Mouse (Mus musculus) cerebellum, postnatal 25 days (tissue): ENCODE measurements at regions not wholly inside any gene's neighbourhood (a gene's known extent, or its start where the extent isn't known, plus 50 kb on each side); places are given as distances from the start of the nearest gene placed in this dataset.
"Not testable (repeated sequence)": the region's sequence is repeated elsewhere in the genome, so short reads cannot be mapped to it uniquely, and the experiment has no call there.

Experiments used
- DNase-seq, 2 experiments: peaks; one replicate each; pipeline ENCODE4 v3.0.0; 2021; ENCODE audit warnings: mixed read lengths in 2 of 2

DNA sequence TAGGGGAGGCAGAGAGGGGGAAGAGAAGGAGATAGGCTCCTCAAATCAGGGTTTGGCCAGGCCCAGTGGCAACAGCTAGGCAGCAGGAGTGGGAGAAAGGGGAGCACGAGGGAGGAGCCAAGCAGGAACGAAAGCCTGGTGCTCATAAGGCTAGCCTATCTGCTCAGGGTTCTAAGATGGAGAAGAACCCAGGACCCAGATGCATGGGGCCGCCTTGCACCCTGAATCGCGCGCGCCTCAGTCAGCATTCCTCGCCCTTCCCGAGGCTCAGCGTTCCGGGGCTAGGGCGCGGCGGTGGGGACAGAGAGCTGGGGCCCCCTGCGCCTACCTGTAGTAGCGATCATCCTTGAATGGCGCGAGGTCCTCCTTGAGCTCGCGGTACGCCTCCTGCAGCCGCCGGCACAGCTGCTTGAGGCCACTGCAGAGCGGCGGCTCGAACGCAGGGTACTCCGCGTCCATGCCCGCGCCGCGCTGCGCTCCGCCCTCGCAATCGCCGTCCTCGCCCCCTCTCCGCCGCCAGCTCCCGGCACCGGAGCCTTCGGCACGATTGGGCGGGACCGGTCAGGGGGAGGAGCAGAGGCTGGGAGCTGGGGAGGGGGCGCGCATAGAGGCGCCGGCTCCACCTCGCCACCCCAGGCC lies 60.1 kb downstream of the Dynlt1b start:
- peak; percentile 75 to 82 for DNase-seq

DNA sequence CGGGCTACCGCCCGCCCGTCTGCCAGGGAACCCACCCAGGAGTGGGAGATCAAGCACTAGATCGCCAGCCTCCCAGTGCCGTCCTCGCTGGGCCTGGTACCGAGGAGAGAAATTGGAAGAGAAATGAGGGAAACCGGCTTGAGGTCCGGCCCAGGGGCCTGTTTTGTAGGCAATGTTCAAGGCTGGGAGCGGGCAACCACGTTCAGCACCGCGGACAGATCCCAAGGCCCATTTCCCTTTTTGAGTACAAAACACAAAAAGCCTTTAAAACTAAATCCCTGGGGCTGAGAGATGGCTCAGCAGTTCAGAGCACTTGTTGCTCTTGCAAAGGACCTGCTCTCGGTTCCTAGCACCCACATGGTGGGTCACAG lies 60.6 kb downstream of the Dynlt1b start:
- DNase-seq, result not testable (repeated sequence)

- peak; percentile 50 to 74 for DNase-seq
Measured at GRCm38 (mm10) chr17:6492501-6492900, 62.6 kb downstream of the Dynlt1b start.

DNA sequence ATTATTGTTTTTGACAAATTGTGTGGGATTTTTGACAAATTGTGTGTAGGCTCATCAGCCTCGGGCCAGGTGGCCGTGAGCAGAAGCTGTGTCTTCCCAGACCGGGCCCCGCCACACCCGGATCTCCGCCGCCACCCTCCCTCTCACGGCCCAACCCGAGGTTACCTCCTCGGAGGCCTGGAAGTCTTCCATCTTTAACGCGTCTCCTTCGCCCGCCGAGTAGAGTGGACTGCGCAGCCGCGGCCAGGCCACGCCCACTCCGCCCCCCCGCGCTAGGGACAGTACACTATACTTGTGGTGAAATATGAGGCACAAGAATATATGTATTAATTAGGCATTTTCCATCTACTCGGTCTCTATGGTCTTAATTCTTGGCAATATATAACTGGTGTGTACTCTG lies 63.0 kb downstream of the Dynlt1b start:
- DNase-seq, result peak; percentile 87 to 89

DNA sequence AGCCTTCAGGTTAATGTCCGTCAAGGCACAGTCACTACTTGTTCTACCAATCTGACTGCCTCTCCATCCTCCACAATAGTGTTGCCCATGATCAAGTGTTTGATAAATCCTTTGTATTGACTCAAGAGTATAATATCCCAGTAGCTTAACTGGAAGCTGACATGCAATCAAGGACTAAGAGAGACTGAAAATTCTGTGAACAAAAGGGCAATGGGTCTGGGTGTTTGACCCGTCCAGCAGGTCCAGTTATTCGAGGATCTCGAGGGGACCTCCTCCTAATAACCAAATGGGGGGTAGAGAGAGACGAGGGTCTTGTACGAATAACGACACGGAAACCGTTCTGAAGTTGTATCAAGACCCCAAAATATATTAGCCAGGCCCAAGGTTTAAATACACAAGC lies 66.6 kb downstream of the Dynlt1b start:
- not testable (repeated sequence) for DNase-seq

- not testable (repeated sequence) for DNase-seq
Measured at GRCm38 (mm10) chr17:6502676-6503075, 72.8 kb downstream of the Dynlt1b start.

DNA sequence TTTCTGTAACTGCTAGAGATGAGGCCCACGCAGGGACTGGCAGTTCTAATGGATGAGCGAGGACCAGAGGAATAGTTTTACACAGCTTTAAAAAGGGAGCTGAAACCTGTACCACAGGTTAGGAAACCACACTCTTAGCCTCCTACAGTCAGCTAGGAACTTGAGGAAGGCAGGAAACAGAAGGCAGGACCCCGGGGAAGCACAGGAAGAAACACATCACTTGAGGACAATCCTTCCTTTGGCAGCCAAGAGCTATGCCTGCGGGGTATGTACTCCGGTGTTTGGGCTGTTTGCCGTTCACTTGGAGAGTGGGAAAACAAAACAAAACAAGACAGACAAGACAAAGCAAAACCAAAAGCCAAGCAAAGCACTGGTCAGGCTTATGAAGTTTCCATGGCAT lies 76.0 kb downstream of the Dynlt1b start:
- not testable (repeated sequence) for DNase-seq

DNA sequence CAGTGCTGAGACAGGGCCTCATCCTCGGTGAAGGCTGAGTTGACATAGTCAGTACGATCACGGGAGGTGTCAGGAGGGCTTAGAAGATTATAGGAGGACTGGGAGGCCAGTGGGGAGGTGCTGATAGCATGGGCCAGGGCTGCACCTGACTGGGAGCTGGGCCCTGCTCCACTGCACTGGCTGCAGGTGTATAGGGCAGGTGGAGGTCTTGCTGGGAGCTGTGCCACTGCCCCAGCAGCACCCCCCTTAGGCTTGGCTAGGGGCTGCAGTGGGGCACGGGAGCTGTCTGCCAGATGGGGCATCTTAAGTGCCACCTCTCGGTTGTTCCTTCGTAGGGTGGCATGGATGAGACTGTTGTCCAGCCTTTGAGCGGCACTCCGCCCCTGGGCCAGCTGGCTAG lies 85.2 kb downstream of the Dynlt1b start:
- DNase-seq, result not testable (repeated sequence)

DNA sequence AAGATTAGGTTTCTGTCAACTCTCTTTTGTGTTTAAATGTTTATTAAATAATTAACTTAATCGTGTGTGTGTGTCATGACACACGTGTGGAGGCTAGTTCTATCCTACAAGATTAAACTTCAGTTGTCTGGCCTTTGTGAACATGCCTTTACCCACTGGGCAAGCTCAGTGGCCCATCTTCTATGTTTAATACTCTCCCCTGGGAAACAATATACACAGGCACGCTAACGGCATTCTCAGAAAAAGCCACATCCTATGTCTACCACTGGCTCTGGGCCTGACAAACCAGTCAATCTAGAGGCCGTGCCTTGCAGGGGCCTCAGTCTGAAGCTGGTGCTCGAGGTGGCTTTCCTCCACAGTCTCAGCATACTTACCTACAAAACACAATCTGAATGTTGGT lies 82.4 kb upstream of the Dynlt1c start:
- not testable (repeated sequence) for DNase-seq

GRCm38 (mm10) chr17:6520001-6520400 lies 81.5 kb upstream of the Dynlt1c start:
- DNase-seq, result not testable (repeated sequence)

GRCm38 (mm10) chr17:6520751-6521150 lies 80.7 kb upstream of the Dynlt1c start:
- not testable (repeated sequence) for DNase-seq

DNA sequence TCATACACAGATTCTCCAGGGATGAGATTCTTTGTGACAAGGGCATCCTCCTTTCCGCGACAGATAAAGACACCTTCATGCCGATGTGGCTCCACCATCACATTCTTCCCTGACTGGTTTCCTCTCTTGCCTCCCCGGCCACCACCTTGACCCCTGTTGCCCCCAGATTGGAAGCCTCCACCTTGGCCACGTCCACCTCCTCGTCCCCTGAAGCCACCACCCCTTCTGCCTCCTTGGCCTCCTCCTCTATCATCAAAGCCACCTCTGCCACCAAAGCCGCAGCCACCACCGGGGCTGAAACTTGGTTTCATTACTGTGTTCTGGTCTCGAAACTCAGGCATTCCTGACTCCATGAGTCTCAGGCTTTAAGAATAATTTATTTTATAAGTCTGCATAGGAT lies 79.3 kb upstream of the Dynlt1c start:
- DNase-seq, result not testable (repeated sequence)

DNA sequence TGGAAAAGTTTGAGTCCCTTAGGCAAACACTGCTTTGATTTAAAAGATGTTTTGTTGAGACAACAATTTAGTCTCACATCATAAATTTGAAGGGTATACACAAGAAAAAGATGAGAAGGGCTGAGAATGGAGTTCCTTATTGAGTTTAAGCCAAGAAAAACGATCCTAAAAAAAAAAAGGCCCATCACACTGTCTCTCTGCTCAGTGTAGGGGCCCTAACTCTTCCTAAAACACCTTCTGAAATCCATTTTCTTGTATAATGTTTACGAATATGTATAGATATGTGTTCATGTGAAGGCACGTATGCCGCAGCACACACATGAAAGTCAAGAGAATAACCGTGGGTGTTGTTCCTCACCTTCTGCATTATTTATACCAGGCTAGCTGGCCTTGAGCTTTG lies 62.7 kb upstream of the Dynlt1c start:
- DNase-seq, result not testable (repeated sequence)

DNA sequence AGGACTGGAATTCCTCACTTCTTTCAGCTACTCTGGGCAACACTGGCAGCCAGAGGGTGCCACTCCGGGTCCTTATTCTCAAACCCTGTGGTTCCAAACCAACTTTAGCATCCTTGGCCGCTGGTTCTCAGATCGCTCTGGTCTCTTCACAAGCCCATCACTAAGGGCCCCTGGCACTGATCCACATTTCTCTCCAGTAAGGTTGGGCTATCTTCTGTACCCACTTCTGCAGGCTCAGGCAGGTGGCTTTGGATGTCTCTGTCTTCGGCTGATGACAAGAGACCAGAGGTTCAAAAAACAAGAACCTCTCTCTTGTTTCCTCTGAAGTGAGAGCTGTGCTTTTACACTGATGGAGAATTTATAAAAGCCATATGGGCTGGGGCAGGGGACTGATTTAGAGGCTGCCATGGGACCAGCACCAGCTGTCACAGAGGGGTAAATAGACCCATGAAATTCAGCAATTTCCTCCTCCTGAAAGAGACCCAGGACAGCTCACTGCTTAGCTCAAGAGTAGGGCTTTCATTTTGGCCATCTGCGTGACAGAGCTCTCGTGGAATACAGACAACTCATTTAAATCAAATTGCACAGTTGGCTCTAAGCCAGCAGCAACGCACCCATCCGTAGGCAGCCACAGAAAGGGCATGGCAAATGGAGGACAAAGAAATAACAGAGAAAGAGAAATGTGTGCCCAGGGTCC lies 54.3 kb upstream of the Dynlt1c start:
- DNase-seq, result not testable (repeated sequence)

GRCm38 (mm10) chr17:6547937-6548336 lies 53.5 kb upstream of the Dynlt1c start:
- not testable (repeated sequence) for DNase-seq
